Mouse (Mus musculus) heart, postnatal 14 days (tissue): ENCODE measurements around the gene Dusp18. TPM values are rescaled to one million over a fixed set of nuclear protein-coding genes. Genes with fewer than 3 reads are reported as not detected.

Experiments used
- DNase-seq, 2 experiments: peaks; one replicate each; pipeline ENCODE4 v3.0.0; 2021 to 2022
- intact Hi-C: fragments of 180-260 bp; cut with DNase I; formaldehyde crosslinking; loops from one replicate; pipeline ENCODE4 v1.15.1; 2025
- long read RNA-seq, 2 experiments: library from polyadenylated mRNA; stranded (forward); transcript quantifications; one replicate each; pipeline ENCODE4 v2.0.0; 2021
- total RNA-seq, 2 experiments: library from RNA; stranded (reverse); gene quantifications; 2 replicates each; pipeline ENCODE4 v1.2.3; 2021

The Dusp18 gene
- 10 to 100 TPM; 38.2 to 44.4 TPM for total RNA-seq
- long read RNA-seq, experiment 1, full-length matches to known transcripts: 8 of 10 reads
- long read RNA-seq, experiment 1, partial matches to known transcripts: 0 of 10 reads
- long read RNA-seq, experiment 1, other reads (novel, unspliced or antisense): 2 of 10 reads
- long read RNA-seq, experiment 2, full-length matches to known transcripts: 2 of 6 reads
- long read RNA-seq, experiment 2, partial matches to known transcripts: 0 of 6 reads
- long read RNA-seq, experiment 2, other reads (novel, unspliced or antisense): 4 of 6 reads

DNA sequence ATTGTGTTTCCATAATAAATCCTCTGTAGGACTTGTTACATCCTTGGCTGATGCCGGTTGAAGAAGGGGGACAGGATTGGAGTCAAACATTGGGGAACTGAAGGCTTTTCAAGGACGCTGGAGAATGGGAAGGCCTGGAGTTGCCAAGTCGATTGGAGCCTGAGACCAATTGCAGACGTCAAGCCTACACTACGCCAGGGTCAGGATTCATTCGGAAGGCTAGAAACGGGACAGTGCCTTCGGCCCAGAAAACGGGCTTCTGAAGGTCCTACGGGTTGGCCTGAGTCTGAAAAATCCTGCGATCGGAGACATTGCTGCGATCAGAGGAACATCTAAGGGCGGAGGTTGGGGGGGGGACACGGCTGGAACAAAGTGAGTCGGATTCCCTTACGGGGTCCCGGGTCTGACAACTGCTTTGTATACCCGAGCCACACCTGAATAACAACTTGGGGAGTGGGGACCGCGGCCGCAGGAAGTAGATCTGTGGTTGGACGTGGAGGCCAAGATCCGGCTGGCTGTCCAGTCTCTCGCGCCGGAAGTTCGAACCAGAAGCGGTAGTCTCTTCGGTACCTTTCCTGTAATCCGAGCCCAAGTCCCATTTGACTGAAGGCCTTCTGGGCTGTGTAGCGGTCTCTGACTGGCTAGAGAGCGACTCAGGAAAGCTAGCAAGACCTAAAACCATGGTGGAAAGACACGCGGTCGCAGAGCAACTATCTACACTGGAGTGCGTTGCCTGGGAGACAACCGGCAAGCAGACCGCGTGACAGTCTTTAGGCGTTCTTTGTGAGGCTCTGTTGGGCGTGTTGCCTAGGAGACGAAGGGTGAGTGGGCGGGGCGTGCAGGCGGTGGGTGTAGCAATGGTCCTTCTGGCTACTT, at the start of gene Dusp18, which contains the start of gene 4921536K21Rik:
Gene Dusp18, plus strand, starts transcription at position 835 of the 876 bp plus-strand sequence.
Gene 4921536K21Rik, minus strand, starts transcription at position 693 of the 876 bp plus-strand sequence.
- DNase-seq: peak; percentile 90 to 91
- intact Hi-C loops: no loop called here

DNA sequence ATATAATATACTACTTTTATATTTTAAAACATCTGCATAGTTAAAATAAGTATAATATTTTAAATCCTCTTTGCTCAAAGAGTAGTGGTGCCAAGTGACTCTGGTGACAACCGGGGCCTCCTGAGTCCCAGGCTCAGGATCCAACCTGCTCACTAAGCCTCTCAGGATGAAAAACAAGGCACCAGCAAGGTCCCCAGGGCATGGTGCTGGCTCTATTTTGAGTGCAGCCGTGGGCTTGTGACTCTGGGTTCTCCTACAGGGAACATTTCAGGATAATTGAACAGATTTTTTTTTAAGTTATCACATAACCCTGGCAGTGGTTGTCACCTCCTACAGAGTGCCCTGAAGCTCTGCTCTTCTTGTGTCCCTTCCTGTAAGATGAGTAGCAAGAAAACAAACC, 48.7 kb upstream of the Dusp18 start:
- intact Hi-C loops: no loop called here
- DNase-seq: no peak

DNA sequence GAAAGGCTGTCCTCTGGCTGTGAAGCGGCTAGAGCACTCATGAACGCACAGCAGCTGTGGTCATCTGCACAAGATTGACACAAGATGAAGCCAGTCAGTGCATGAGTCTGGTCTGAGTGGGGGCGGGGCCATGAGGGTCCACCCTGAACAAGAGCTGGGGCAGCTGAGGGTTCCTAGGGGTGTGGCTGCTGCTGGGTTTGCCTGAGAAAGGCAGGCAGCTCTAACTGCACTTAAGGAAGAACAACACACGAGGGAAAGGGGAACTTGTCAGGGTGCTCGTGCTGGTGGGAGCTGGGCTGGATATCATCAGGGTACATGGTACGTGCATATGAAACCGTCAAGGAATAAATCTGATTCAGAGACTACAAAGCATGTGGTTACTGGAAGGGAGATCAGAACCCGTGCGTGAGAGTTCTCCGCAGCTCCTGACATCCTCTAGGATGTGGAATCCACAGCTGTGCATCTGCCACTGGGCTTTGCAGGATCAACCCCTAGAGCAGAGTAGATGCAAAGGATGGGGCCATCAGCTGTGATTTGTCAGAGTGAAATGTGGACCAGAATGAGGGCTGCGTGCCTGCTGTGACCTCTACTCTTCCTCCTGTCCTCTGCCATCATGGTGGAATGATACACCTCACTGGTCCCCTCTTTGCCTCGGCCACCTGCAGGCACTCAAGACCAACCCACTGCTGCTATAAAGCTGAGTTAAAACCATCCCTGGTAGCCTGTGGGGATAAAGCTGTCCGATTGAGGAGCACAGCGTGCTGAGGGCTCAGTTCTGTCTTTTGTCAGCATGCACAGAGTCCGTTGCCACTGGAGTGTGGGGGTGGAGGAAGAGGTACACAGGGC, 45.3 kb upstream of the Dusp18 start:
- intact Hi-C loops: no loop called here
- no peak for DNase-seq

DNA sequence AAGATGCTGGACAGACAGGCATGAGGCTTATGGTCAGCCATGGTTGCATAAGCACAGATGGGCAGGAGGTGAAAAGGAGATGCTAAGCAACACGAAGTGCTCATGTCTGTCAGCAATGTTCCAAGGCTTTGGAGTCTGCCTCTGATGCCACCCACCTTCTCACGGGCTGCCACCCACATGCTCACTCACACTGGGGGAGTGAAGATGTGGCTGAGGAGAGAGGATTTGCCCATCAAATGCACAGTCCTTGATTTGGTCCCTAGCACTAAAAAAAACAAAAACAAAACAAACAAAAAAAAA, 44.8 kb upstream of the Dusp18 start:
- intact Hi-C loops: no loop called here

DNA sequence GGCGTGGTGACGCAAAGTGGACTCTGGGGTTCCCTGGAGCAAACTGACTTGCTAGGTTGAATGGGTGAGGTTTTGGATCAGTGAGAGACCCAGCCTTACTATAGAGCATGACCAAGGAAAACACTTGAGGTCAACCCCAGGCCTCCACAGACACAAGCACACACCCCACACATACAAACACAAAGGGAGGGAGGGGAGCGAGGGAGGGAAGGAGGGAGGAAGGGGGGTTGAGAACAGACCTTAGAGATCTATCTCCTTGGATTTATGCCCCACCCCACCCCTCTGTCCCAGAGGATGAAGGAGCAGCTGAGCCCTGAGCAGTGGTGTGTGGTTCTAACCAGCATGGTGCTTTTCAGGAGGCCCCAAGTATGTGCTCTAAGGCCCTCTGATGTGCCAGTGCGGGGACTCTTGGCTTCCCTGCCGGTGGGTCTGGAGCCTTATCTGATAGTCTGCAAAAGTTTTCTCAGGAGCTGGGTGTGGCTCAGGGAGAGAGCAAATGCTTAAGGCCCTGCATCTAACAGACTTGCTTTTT, 44.2 kb upstream of the Dusp18 start:
- DNase-seq: no peak
- intact Hi-C loops: no loop called here

More for the DNA sequence above, 44.8 kb upstream of the Dusp18 start:
- no peak for DNase-seq

- intact Hi-C loops: no loop called here
- DNase-seq: no peak
Measured at GRCm38 (mm10) chr11:3851872-3852271, 43.2 kb upstream of the Dusp18 start.

DNA sequence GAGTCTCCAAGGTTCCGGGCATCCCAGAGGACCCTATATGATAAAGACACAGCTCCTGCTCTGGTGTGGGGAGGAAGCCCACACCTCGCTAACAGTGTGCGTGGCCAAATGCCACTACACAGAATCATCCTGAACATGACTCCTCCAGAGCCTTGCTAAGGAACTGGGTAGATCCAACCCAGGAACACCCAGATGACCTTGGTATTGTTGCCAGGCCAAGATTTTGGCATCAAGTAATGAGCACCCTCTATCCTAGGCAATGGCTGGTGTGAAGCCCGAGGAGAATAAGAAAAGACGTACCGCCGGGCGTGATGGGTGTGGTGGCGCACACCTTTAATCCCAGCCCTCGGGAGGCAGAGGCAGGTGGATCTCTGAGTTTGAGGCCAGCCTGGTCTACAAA, 42.0 kb upstream of the Dusp18 start:
- intact Hi-C loops: no loop called here
- DNase-seq: no peak

DNA sequence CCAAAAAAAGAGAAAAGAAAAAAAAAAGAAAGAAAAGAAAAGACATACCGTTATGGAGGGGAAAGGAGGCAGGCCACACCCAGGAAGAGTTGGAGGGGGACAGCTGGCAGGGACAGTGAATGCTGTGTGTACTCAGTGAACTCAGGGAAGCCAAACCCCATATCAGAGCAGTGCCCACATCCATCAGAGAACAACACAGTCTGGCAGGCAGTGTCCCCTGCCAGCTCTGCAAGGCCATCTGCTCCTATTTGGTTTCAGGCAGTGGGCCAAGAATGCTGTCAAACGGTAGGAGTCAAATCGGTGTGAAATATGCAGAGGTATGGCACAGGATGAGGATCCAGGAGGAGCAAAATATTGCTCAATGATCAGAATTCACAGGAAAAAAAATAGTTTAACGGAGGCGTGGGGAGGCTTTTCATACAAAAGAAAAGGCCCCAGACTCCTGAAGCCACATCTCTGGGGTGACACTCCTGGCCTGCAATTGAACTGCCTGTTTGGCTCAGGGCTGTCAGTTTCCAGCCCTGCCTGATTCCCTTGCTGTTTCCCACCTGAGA, 41.5 kb upstream of the Dusp18 start:
- DNase-seq: peak; percentile 45 to 75
- intact Hi-C loops: no loop called here

DNA sequence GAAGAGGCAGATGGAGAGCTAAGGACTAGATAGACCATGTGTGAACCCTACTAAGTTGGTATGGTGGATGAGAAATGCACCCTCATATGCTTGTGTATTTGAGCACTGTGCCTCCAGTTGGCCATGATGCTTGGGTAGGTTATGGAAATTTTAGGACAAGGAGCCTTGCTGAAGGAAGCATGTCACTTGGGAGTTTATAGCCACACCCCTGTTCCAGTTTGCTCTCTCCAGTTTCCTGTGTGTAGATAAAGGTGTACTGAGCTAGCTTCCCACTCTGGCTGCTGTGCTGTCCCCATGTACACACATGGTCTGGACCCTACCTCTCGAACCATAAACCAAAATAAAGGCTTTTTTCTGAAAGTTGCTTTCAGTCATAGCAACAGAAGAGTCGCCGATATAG, 40.9 kb upstream of the Dusp18 start:
- no peak for DNase-seq
- intact Hi-C loops: no loop called here

DNA sequence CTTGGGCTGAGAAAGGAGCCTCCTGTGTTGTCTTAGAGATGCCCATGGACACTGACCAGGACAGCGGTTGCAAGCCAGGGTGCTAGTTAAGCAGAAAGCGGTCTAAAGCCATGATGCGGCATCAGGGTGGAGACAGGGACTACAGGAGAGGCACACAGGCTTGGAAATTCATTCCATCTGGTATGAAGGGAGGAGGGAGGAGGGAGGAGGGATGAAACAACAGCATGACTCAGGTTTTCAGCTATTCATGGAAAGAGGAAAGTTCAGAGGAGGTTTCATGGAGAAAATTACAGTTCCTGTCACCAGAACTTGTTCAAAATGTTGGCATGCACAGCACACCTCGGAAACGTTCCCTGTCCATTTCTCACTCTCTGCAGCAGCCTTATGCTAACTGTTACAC, 39.2 kb upstream of the Dusp18 start:
- no peak for DNase-seq
- intact Hi-C loops: no loop called here

DNA sequence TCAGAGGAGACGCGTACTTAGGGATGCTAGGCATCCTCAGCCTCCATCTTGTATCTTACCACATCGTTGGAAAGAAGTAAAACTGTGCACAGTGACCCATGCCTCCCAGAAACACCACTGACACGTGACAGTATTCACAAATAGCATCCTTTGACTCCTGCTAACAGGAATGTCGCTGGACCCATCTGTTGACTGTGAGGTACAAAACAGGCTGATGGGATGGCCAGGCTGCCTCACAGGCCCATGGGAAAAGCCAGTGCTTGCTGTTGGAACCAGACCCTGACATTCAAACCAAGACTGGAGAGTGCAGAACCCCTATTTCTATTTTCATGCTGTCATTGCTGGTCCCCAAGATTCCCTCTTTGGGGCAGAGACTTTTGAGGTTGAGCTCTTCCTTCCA, 37.1 kb upstream of the Dusp18 start:
- intact Hi-C loops: no loop called here
- DNase-seq: no peak

GRCm38 (mm10) chr11:3859778-3860177, 35.3 kb upstream of the Dusp18 start:
- intact Hi-C loops: loop anchor here (5.0 kb wide), 1 partner anchor 32 kb away; no protein-coding TSS in a partner anchor

DNA sequence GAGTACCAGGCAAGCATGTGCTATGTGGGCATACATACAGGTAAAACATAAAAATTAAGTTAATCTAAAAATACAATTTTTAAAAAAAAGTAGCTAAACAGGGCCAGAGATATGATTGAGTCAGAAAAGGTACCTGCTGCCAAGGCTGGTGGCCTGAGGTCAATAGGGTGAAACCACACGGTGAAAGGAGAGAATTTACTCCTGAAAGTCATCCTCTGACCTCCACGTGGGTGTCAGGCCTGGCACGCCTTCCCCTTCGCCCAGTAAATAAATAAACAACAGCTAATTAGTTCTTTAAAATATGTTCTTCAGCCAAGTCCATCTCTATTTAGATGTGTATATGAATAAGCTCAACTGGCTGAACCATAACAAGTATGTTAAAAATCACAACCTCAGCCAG, 34.7 kb upstream of the Dusp18 start:
- intact Hi-C loops: loop anchor here (5.0 kb wide), 1 partner anchor 33 kb away; no protein-coding TSS in a partner anchor

More at GRCm38 (mm10) chr11:3859778-3860177, 35.3 kb upstream of the Dusp18 start:
- no peak for DNase-seq

GRCm38 (mm10) chr11:3862661-3863453, 32.2 kb upstream of the Dusp18 start:
- DNase-seq: no peak
- intact Hi-C loops: loop anchor here (5.0 kb wide), 1 partner anchor 36 kb away; no protein-coding TSS in a partner anchor

More for the DNA sequence above, 34.7 kb upstream of the Dusp18 start:
- no peak for DNase-seq

DNA sequence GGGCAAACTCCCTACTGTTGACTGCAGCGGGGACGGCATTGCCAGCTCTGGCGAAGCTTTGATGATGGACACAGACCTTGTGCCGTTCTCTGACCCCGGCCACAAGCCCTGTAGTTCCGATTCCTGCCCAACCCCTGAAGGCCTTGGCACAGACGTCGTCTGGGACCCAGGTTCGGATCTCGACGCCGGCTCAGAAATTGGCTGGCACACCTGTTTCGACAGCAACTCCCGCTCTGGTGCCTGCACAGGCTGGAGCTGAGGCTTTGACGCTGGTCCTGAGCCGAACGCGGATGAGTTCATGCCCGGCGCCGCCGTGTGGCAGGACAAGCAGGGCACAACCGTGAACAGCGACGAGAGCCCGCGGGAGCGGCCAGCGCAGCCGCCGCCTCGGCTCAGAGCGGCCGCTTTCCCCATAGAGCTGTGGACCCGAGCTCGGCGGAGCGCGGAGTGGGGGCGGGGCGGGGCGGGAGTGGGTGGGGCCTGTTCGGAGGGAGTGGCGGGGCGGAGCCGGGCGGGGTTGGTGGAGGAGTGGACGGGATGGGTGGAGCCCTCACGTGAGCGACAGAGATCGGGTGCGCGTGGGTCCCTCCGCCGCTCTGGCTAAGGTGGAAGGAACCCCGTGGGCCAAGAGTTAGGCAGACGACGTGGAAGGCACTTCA, 31.5 kb upstream of the Dusp18 start, which contains the start of gene Osbp2:
Gene Osbp2, minus strand, starts transcription at position 450 of the 659 bp plus-strand sequence.
- DNase-seq: peak; percentile 69
- intact Hi-C loops: loop anchor here (5.0 kb wide), 1 partner anchor 36 kb away; no protein-coding TSS in a partner anchor

GRCm38 (mm10) chr11:3864343-3864742, 30.7 kb upstream of the Dusp18 start:
- no peak for DNase-seq
- intact Hi-C loops: loop anchor here (5.0 kb wide), 1 partner anchor 37 kb away; no protein-coding TSS in a partner anchor

GRCm38 (mm10) chr11:3876419-3876818, 18.6 kb upstream of the Dusp18 start:
- intact Hi-C loops: loop anchor here (5.0 kb wide), 1 partner anchor 164 kb away; no protein-coding TSS in a partner anchor
- no peak for DNase-seq

GRCm38 (mm10) chr11:3878660-3879059, 16.4 kb upstream of the Dusp18 start:
- no peak for DNase-seq
- intact Hi-C loops: loop anchor here (5.0 kb wide), 1 partner anchor 166 kb away; no protein-coding TSS in a partner anchor
